Mouse (Mus musculus) myocyte (in vitro differentiated cells): ENCODE measurements around the gene Guk1.

Experiments used
- MYOD1 ChIP-seq, 3 experiments: IDR thresholded peaks; one replicate each; pipeline ENCODE4 v1.6.1; 2011; ENCODE audit warnings: control low read depth in 2 of 3, low read depth in 2 of 3, mild to moderate bottlenecking in 2 of 3, moderate library complexity in 1 of 3; ENCODE audit not compliant: insufficient read length in 2 of 3, control insufficient read depth in 1 of 3
- MYOG ChIP-seq, 3 experiments: IDR thresholded peaks; one replicate each; pipeline ENCODE4 v1.6.1; 2011; ENCODE audit warnings: control low read depth in 2 of 3, low read depth in 2 of 3, mild to moderate bottlenecking in 2 of 3; ENCODE audit not compliant: insufficient read length in 2 of 3, control insufficient read depth in 1 of 3, insufficient read depth in 1 of 3
- POLR2A ChIP-seq: IDR thresholded peaks from one replicate; pipeline ENCODE4 v1.6.1; 2011; ENCODE audit warnings: low read depth, mild to moderate bottlenecking, control low read depth, moderate library complexity; ENCODE audit not compliant: insufficient read length
- TCF12 ChIP-seq: IDR thresholded peaks from one replicate; pipeline ENCODE4 v1.6.1; 2011; ENCODE audit warnings: mild to moderate bottlenecking, control low read depth; ENCODE audit not compliant: poor library complexity, insufficient read depth, severe bottlenecking
- TCF3 ChIP-seq: IDR thresholded peaks from one replicate; pipeline ENCODE4 v1.6.1; 2011; ENCODE audit warnings: low read depth, control low read depth; ENCODE audit not compliant: insufficient read length
- USF1 ChIP-seq: IDR thresholded peaks from one replicate; pipeline ENCODE4 v1.6.1; 2011; ENCODE audit warnings: low read depth, mild to moderate bottlenecking, control low read depth, moderate library complexity

DNA sequence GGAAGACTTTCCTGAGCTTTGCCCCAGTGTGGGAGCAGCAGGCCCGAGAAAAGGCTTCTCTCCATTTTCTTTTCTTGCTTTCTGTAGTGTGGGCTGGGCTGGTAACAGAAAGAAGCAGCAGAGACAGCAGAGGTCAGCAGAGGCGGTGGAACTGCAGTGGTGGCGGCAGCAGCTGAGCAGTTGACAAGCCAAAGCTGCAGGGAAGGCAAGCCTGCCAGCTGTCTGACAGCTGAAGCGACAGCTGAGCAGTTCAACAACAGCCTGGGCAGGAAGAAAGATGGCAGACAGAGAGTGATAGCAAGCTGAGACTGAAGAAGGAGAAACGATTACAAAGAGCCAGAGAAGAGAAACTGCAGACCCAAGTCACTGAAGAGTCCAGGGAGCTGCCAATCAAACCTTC lies 30.6 kb downstream of the Guk1 start:
- TF ChIP-seq POLR2A (no peak), USF1 (no peak), MYOD1 (IDR thresholded peaks at IDR 0.05; ENCODE audit: control insufficient read depth in 1 of 3, insufficient read length in 2 of 3, low read depth in 2 of 3) (peak; percentile 96 to 97 (median 97)), MYOG (IDR thresholded peaks at IDR 0.05; ENCODE audit: control insufficient read depth in 1 of 3, insufficient read depth in 1 of 3, insufficient read length in 2 of 3, low read depth in 2 of 3) (peak; percentile 97 to 99 (median 98)), TCF12 (peak; percentile 99), TCF3 (peak; percentile 98)
